Mouse (Mus musculus) left cerebral cortex, adult 9 months (tissue): ENCODE results near the gene Tmem37.

Experiments used
- DNase-seq, 2 experiments: peaks; one replicate each; pipeline ENCODE4 v3.0.0; 2022; ENCODE audit warnings: low spot score in 2 of 2

Tmem37 gene

GRCm38 (mm10) chr1:120057674-120058430 is 16.0 kb downstream of the Tmem37 start:
- no peak for DNase-seq

- DNase-seq, result no peak
Observed at GRCm38 (mm10) chr1:120057044-120057443, 16.8 kb downstream of the Tmem37 start.

GRCm38 (mm10) chr1:120056236-120056635 is 17.6 kb downstream of the Tmem37 start:
- DNase-seq, result no peak

DNA sequence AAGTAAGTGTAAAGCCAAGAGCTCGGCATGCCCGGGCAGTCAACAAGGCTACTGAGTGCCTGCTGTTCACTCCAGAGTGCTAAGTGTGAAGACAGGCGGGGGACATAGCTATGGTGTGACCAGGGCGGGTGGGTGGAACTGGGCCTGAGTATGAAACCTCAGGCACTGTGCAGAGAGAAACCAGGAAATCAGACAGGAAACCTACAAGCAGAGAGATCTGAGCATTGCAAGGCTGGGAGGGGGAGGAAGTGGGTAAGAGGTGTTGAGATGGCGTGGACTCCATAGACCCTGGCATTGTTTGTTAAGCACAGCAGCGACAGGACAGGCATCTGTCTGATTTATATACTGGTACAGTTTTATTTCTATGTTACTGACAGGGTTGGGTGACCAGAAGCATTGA is 18.4 kb downstream of the Tmem37 start:
- no peak for DNase-seq

GRCm38 (mm10) chr1:120054997-120055396 is 18.9 kb downstream of the Tmem37 start:
- no peak for DNase-seq

GRCm38 (mm10) chr1:120051070-120051469 is 22.8 kb downstream of the Tmem37 start:
- no peak for DNase-seq

DNA sequence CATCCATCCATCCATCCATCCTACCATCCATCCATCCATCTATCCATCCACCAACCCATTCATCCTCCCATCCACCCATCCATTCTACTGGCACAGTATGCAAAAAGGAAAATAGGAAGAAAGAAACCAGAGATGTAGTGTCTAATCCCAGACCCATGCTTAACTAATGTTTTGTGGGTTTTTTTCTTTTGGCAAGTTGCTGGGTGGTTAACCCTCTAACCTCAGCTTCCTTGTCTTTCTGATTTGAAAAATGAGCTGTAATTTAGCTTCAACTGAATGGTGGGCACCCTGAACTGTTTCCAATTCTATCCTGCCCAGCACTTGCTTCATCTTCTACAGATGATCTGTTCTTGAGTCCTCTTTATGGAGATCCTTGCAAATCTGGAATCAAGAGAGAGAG is 26.5 kb downstream of the Tmem37 start:
- DNase-seq, result no peak

DNA sequence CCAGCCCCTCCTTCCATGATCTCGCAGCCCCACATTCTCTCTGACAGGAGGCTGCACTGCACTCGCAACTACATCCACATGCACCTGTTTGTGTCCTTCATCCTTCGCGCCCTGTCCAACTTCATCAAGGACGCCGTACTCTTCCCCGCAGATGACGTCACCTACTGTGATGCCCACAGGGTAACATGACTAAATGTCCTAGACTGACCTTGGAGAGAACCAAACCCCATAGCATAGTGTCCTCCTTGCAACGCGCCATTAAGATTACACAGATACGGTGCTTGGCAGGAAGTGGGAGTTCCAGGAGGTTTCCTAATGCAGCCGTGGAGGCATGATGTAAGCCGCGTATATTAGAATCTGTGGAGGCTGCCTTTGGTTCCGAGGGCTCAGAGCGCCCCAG is 29.3 kb downstream of the Tmem37 start:
- DNase-seq, result no peak

GRCm38 (mm10) chr1:120042421-120042820 is 31.5 kb downstream of the Tmem37 start:
- DNase-seq, result no peak

- no peak for DNase-seq
Observed at GRCm38 (mm10) chr1:120038594-120038993, 35.3 kb downstream of the Tmem37 start.

DNA sequence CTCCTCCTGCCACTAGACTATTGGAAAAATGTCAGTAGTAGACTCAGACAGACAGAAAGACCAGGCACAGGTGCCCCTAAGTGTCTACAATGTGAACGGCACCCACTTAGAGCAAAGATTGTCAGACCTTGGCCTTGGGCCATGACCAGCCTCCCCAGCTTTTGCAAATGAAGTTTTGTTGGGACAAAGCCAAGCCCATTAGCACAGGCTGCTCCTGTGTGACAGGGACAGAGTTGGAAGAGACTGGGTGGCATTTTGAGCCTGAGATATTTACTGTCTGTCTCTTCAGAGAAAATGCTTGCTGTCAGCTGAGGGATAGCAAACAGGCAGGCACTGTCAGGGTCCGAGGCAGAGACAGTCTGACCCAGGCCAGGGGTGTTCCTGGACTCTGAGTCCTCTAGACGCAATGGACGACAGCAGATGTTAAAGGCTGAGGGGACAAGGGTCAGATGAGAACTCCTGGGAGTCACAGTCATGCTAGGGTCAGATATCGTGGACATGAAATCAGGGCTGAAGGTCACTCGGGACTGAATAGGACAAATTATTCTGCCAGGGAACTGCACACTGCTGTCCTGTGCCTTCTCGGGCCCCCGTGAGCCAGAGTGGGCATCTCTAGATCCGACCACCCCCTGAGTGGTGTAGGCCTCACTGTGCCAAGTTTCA is 36.7 kb downstream of the Tmem37 start:
- no peak for DNase-seq

DNA sequence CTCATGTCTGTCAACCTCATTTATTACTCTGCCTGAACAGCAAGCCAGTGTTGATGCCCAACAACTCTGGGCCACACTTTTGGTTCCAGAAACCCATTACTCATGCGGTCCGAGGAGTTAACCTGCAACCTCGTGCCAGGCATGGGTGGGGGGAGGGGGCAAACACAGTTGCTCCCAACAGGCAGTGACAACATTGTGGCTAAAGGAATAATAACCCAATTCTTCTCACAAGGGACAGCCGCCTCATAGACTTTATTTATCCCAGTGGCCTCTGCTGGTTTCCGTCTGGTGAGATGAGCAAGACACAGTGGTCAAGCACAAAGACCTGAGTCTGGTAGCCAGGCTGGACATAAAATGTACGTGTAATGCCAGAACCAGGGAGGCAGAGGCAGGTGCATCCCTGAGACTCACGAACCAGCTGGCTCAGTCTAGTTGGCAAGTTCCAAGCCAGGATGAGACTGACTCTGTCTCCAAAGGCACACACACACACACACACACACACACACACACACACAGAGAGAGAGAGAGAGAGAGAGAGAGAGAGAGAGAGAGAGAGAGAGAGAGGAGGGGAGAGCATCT is 38.3 kb downstream of the Tmem37 start:
- no peak for DNase-seq

DNA sequence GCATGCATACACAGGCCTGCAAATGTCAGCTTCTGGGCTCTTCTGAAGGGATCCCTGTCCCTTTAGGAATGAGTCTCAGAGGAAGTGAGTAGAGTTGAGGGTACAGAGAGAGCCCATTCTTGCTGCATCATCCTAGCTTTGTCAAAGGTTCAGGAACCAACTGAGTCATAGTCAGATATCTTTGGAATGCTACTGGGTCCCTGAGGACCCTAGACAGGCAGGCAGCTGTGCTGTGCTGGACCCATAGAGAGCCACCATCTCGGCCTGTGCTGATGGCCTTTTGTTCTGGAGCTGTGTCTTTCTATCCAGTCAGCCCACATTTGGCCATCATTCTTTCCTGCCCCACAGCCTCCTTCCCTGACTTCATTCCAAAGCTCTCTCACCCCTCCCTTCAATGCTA is 39.1 kb downstream of the Tmem37 start:
- DNase-seq, result no peak

DNA sequence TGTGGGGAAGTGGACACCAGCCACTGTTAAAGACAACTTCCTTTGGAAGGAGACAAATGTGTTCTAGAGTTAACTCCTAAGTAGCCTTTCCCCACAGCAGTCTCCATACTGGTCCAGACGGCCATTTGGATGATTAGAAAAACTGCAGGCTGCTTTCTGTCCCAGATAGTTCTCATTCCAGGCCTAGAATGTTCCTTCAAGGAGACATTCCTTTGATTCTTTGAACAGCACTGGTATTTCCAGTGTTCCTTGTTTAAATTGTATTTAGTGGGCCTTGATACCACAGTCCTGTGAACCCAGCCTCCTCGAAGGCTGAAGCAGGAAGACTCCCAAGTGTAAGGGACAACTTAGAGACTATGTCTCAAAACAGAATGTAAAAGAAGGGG is 40.4 kb downstream of the Tmem37 start:
- DNase-seq, result no peak

DNA sequence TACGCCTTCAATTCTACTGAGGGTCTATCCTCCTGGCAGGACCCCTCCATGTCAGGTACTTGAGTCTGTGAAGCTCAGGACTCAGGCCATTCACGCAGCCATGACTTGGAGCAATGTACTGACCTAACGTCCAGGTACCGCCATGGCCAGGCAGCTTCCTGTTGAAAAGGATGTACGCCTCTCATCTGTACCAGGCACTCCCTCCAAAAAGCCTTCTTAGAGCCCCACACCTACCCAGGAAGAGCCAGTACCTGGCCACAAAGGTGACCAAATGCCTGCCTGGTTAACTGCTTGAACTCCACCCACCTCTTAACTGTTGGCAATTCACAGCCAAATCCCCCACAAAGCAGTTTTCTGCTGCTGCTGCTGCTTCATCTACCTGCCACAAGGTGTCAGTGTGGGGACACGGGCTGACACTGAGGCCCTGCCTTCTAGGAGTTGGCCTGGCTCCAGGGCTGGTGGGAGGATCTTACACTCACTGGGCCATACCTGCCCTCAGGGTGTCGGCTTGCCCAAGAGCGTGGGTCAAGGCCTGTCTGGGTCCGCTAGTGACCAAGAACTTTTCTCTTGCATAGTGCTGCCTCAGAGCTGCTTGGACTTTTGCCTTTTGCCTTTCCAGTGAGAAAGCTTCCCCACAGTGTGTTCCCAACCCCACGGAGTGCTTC is 40.9 kb downstream of the Tmem37 start:
- peak in 1 of 2 experiments; percentile 68 for DNase-seq

DNA sequence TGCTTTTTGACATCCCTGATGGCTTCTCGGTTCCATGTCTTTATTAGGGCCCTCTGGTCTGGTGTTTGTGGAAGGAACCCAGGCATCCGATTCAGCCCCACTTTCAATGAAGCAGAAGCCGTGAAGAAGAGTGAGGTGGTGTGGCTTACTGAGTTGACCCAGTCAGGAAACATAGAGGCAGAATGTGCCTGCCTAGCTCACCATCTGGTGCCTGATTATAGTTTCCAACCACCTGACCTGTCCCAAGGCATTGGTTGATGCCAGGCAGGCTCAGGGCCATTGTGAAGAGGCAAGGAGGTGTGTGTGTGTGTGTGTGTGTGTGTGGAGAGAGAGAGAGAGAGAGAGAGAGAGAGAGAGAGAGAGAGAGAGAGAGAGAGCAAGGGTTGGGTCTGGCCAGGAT is 43.4 kb downstream of the Tmem37 start:
- DNase-seq, result no peak

GRCm38 (mm10) chr1:120027693-120028092 is 46.2 kb downstream of the Tmem37 start:
- no peak for DNase-seq

GRCm38 (mm10) chr1:120025050-120025439 is 48.8 kb downstream of the Tmem37 start:
- no peak for DNase-seq

GRCm38 (mm10) chr1:120024331-120025049 is 49.4 kb downstream of the Tmem37 start:
- DNase-seq, result no peak

DNA sequence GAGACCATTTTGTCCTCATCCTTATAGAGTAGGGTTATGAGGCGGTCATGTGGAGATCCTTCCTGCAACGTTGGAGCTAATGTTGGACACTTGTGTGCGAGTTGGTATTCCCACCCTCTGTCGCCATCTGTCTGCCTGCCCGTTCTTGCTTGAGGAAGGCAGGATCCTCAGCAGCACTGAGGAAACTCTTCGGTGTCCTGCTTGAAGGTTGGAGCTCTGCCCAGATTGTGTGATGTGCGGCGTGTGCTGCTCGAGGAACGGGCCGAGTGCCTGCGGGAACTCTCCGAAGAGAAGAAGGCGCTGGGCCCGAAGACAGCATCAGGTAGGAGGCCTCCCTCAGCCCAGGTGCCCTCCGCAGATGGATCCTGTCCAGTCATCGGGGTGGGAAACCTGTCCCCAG is 51.9 kb downstream of the Tmem37 start:
- peak in 1 of 2 experiments; percentile 32 for DNase-seq

GRCm38 (mm10) chr1:120020322-120020897 is 53.5 kb downstream of the Tmem37 start:
- DNase-seq, result no peak

- no peak for DNase-seq
Observed at GRCm38 (mm10) chr1:120019428-120019827, 54.4 kb downstream of the Tmem37 start.
